Mouse (Mus musculus) brain, embryonic 18.5 days (tissue): ENCODE data around the gene Sptbn4.
A peak's percentile ranks its signal among the peaks of the same experiment; 100 is the strongest.
"Not testable (repeated sequence)": the region's sequence is repeated elsewhere in the genome, so short reads cannot be mapped to it uniquely, and the experiment has no call there.

Experiments used
- DNase-seq: peaks from one replicate; pipeline ENCODE4 v3.0.0-alpha.2; 2012; ENCODE audit warnings: low read depth, low spot score

The Sptbn4 gene

GRCm38 (mm10) chr7:27447419-27448286, at the start of gene Sptbn4, which contains the start of gene Blvrb:
Gene Sptbn4 (minus strand): TSS chr7:27447686.
Gene Blvrb (plus strand): TSS chr7:27447978.
- peak; percentile 96 for DNase-seq

GRCm38 (mm10) chr7:27494659-27495367, 47.3 kb upstream of the Sptbn4 start:
- DNase-seq, result not testable (repeated sequence)

GRCm38 (mm10) chr7:27493450-27493849, 46.0 kb upstream of the Sptbn4 start:
- DNase-seq, result no peak

- no peak for DNase-seq
Measured at GRCm38 (mm10) chr7:27493022-27493421, 45.5 kb upstream of the Sptbn4 start.

GRCm38 (mm10) chr7:27491856-27492255, 44.4 kb upstream of the Sptbn4 start:
- no peak for DNase-seq

GRCm38 (mm10) chr7:27490543-27491329, 43.2 kb upstream of the Sptbn4 start:
- DNase-seq, result no peak

- DNase-seq, result no peak
Measured at GRCm38 (mm10) chr7:27490227-27490542, 42.7 kb upstream of the Sptbn4 start.

- no peak for DNase-seq
Measured at GRCm38 (mm10) chr7:27489270-27489869, 41.9 kb upstream of the Sptbn4 start.

- no peak for DNase-seq
Measured at GRCm38 (mm10) chr7:27487740-27488268, 40.3 kb upstream of the Sptbn4 start.

GRCm38 (mm10) chr7:27486770-27487697, 39.5 kb upstream of the Sptbn4 start, which contains the start of gene Sertad1:
Gene Sertad1 (plus strand): TSS chr7:27486910.
- DNase-seq, result peak; percentile 98

GRCm38 (mm10) chr7:27486102-27486769, 38.8 kb upstream of the Sptbn4 start:
- no peak for DNase-seq

GRCm38 (mm10) chr7:27483860-27484259, 36.4 kb upstream of the Sptbn4 start:
- no peak for DNase-seq

- DNase-seq, result no peak
Measured at GRCm38 (mm10) chr7:27481627-27481969, 34.1 kb upstream of the Sptbn4 start.

- no peak for DNase-seq
Measured at GRCm38 (mm10) chr7:27480927-27481626, 33.6 kb upstream of the Sptbn4 start.

GRCm38 (mm10) chr7:27480506-27480905, 33.0 kb upstream of the Sptbn4 start:
- DNase-seq, result no peak

- DNase-seq, result no peak
Measured at GRCm38 (mm10) chr7:27479750-27480149, 32.3 kb upstream of the Sptbn4 start.

GRCm38 (mm10) chr7:27478561-27478960, 31.1 kb upstream of the Sptbn4 start:
- DNase-seq, result no peak

GRCm38 (mm10) chr7:27476098-27476635, 28.7 kb upstream of the Sptbn4 start:
- DNase-seq, result no peak

GRCm38 (mm10) chr7:27475596-27475995, 28.1 kb upstream of the Sptbn4 start:
- DNase-seq, result no peak
